Mouse (Mus musculus): ENCODE measurements around the gene Shank2.

DNA sequence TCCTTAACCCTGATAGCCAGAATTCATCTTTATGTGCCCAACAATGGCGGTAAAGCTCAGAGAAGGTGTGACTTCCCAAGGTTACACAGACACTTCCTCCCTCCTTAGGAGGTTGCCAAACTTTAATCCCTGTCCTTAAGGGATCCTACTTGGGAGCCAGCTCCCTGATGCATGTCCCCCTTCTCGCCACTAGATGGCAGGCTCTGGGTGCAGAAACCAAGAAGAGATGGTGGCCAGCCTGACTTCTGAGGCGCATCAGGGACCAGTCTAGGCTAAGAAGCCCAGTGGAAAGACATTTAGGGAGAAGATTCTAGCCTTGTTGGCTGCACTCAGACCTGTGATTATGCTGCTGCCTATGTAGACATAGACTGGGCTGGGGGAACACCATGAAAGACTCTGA, 215.5 kb downstream of the Shank2 start:
- TF ChIP-seq CTCF (IDR thresholded peaks at IDR 0.05; ENCODE audit: control insufficient read depth, insufficient read depth, low read length) (peak; percentile 82), POLR2A (IDR thresholded peaks at IDR 0.05; ENCODE audit: borderline replicate concordance, control insufficient read depth, low read depth, low read length) (no peak)

Data from bone marrow, adult 2 months (tissue).